Mouse (Mus musculus) small intestine, adult 2 months (tissue): Measurements from ENCODE around the gene Krtap5-5. TPM values are rescaled to one million over a fixed set of nuclear protein-coding genes. Genes with fewer than 3 reads are reported as not detected.
"Not testable (repeated sequence)": the region's sequence is repeated elsewhere in the genome, so short reads cannot be mapped to it uniquely, and the experiment has no call there.

ENCODE experiments used
- H3K27ac ChIP-seq: fragments of 200-500 bp; 2 replicates; pipeline ENCODE4 v1.5.1; 2012; ENCODE audit warnings: low read depth, low read length, control low read depth, inconsistent platforms; ENCODE audit not compliant: insufficient read depth
- H3K27me3 ChIP-seq: fragments of 200-500 bp; 2 replicates; pipeline ENCODE4 v1.6.1; 2012; ENCODE audit warnings: mild to moderate bottlenecking, moderate library complexity, low read length, inconsistent platforms; ENCODE audit not compliant: control insufficient read depth, insufficient read depth
- H3K36me3 ChIP-seq: fragments of 200-500 bp; 2 replicates; pipeline ENCODE4 v1.6.1; 2012; ENCODE audit warnings: mild to moderate bottlenecking, low read length, control low read depth, inconsistent platforms; ENCODE audit not compliant: control insufficient read depth, insufficient read depth
- H3K4me1 ChIP-seq: fragments of 200-500 bp; 2 replicates; pipeline ENCODE4 v1.6.1; 2012; ENCODE audit warnings: low read length, inconsistent platforms, mixed read lengths; ENCODE audit not compliant: control insufficient read depth, insufficient read depth, insufficient read length
- H3K4me3 ChIP-seq: fragments of 200-500 bp; 2 replicates; pipeline ENCODE4 v1.5.1; 2012; ENCODE audit warnings: low read depth, mild to moderate bottlenecking, control low read depth, inconsistent platforms, low read length, moderate library complexity
- CTCF ChIP-seq: fragments of 200-500 bp; IDR thresholded peaks from 2 replicates; pipeline ENCODE4 v1.5.1; 2012; ENCODE audit warnings: low read depth, mild to moderate bottlenecking, control low read depth, inconsistent platforms, low read length, moderate library complexity, mixed read lengths; ENCODE audit not compliant: insufficient replicate concordance, insufficient read length; ENCODE audit errors: extremely low read depth
- POLR2A ChIP-seq: fragments of 200-500 bp; IDR thresholded peaks from 2 replicates; pipeline ENCODE4 v1.6.1; 2012; ENCODE audit warnings: low read depth, mild to moderate bottlenecking, control low read depth, inconsistent platforms, low read length, moderate library complexity
- WGBS: fragments of 180-500 bp; shearing (Covaris S2); methylation state at CpG from one replicate; pipeline ENCODE4 v1.1.7; 2018; 5-methylcytosine and 5-hydroxymethylcytosine counted together
- polyA plus RNA-seq: library from polyadenylated mRNA; depleted of rRNA; stranded (reverse); fragments of >200 nt; gene quantifications from 2 replicates; pipeline ENCODE4 v1.2.3, GENCODE M21; 2012

Krtap5-5 gene
- polyA plus RNA-seq, 1 experiment, result not detected

DNA sequence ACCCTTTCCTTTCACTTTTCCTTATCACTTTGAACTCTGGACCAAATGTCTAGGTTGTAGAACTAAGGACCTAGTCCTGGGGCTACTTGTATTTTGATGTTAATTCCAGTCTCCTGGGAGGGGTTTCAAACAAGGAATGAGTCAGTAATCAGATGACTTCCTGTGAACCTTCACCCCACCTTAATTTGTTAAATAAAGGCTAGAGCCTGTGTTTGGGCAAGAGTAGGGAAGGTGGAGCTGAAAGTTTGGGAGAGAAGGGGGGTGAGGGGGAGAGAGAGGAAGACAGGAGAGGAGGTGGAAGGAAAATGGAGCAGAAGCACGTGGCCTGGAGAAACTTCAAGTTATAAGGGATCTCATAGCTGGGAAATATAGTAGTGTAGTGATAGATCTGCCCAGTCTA is 1.8 kb upstream of the Krtap5-5 start:
- WGBS, result 13% methylated on average over 1 of the region's 1 CpGs
- H3K4me1 ChIP-seq, result peaks cover 14% of the 10 kb centered on the region
- no peak overlapping the region for H3K4me3 ChIP-seq
- H3K27ac ChIP-seq, result peak overlapping the region; percentile 88
- no peaks in the 10 kb centered on the region for H3K36me3 ChIP-seq
- no peak for TF ChIP-seq POLR2A
- TF ChIP-seq CTCF, result no peak
- no peaks in the 10 kb centered on the region for H3K27me3 ChIP-seq

GRCm38 (mm10) chr7:142224518-142224917 is 5.3 kb downstream of the Krtap5-5 start:
- Histone ChIP-seq H3K36me3 (no peaks in the 10 kb centered on the region), H3K27ac (no peak overlapping the region), H3K4me3 (no peak overlapping the region), H3K27me3 (no peaks in the 10 kb centered on the region), H3K4me1 (peaks cover 2% of the 10 kb centered on the region; the same call in 1 of the 2 replicates)
- 53% methylated on average over 2 of the region's 2 CpGs for WGBS
- TF ChIP-seq CTCF (no peak), POLR2A (no peak)

DNA sequence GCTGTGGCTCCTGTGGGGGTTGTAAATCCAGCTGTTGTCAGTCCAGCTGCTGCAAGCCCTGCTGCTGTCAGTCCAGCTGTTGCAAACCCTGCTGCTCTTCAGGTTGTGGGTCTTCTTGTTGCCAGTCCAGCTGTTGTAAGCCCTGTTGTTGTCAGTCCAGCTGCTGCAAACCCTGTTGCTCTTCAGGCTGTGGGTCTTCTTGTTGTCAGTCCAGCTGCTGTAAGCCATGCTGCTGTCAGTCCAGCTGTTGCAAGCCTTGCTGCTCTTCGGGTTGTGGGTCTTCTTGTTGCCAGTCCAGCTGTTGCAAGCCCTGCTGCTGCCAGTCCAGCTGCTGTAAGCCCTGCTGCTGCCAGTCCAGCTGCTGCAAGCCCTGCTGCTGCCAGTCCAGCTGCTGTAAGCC is 17.6 kb downstream of the Krtap5-5 start:
- H3K36me3 ChIP-seq, H3K4me3 ChIP-seq, H3K27ac ChIP-seq, H3K27me3 ChIP-seq, H3K4me1 ChIP-seq: not testable (repeated sequence)
- 58% methylated on average over 1 of the region's 1 CpGs for WGBS

GRCm38 (mm10) chr7:142211559-142211958 is 18.2 kb downstream of the Krtap5-5 start, which contains the start of gene Gm7579:
Gene Gm7579, plus strand, starts transcription at chr7:142211859.
- H3K27me3 ChIP-seq, result no peaks in the 10 kb centered on the region
- H3K4me3 ChIP-seq, result no peak within 1 kb of the TSS
- H3K27ac ChIP-seq, result no peak within 1 kb of the TSS
- no peak for TF ChIP-seq POLR2A
- TF ChIP-seq CTCF, result no peak
- 43% methylated on average over 1 of the region's 1 CpGs for WGBS
- no peaks in the 10 kb centered on the region for H3K36me3 ChIP-seq
- no peaks in the 10 kb centered on the region for H3K4me1 ChIP-seq

GRCm38 (mm10) chr7:142206891-142207290 is 22.9 kb downstream of the Krtap5-5 start:
- H3K27me3 ChIP-seq, H3K36me3 ChIP-seq, H3K27ac ChIP-seq, H3K4me3 ChIP-seq: not testable (repeated sequence)
- peaks cover 20% of the 10 kb centered on the region for H3K4me1 ChIP-seq
- 94% methylated on average over 5 of the region's 5 CpGs for WGBS

DNA sequence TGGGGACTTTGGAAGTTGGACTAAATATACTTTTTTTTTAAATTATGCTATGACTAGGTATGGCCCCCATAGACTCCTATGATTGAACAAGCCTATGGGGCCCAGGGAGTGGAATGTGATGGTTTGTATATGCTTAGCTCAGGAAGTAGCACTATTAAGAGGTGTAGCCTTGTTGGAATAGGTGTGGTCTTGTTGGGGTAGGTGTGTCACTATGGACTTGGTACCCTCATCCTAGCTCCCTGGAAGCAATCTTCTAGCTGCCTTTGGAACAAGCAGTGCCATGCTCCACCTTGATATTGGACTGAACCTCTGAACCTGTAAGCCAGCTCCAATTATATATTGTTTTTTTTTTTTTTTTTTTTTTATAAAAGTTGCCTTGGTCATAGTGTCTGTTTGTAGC is 24.3 kb downstream of the Krtap5-5 start:
- Histone ChIP-seq H3K4me1 (peaks cover 26% of the 10 kb centered on the region), H3K36me3 (no peaks in the 10 kb centered on the region), H3K27ac (no peak overlapping the region), H3K4me3 (no peak overlapping the region), H3K27me3 (no peaks in the 10 kb centered on the region)
- TF ChIP-seq POLR2A (no peak), CTCF (no peak)

DNA sequence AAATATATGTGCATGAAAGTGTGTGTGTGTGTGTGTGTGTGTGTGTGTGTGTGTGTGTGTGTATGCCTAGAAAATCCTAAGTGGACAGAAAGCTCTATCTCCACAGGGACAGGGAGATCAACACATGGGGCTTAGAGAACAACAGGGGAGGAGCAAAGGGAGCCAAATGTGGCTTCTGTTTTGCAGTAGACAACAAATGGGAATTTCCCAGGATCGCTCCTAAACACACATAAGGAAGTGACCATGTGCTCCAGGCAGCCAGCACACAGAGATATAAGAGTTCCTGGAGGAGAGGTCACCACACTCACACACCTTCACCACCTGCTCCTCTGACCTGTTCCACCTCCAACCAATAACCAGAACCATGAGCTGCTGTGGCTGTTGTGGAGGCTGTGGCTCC is 28.7 kb downstream of the Krtap5-5 start, which contains the start of gene Krtap5-3:
Gene Krtap5-3 (plus strand): TSS at position 301 of the 400 bp plus-strand sequence.
- TF ChIP-seq POLR2A (no peak), CTCF (no peak)
- 19% methylated on average over 1 of the region's 1 CpGs for WGBS
- Histone ChIP-seq H3K27me3 (no peaks in the 10 kb centered on the region), H3K4me1 (peaks cover 38% of the 10 kb centered on the region), H3K36me3 (no peaks in the 10 kb centered on the region), H3K27ac (peak within 1 kb of the TSS; percentile 42), H3K4me3 (no peak within 1 kb of the TSS)

GRCm38 (mm10) chr7:142198748-142199147 is 31.0 kb downstream of the Krtap5-5 start:
- H3K36me3 ChIP-seq, result no peaks in the 10 kb centered on the region
- H3K4me1 ChIP-seq, result peaks cover 27% of the 10 kb centered on the region
- H3K4me3 ChIP-seq, result no peak overlapping the region
- H3K27ac ChIP-seq, result peak overlapping the region; percentile 56
- no peaks in the 10 kb centered on the region; the same call in 1 of the 2 replicates for H3K27me3 ChIP-seq
- TF ChIP-seq CTCF (no peak), POLR2A (no peak)
- WGBS, result 70% methylated on average over 2 of the region's 2 CpGs
